Mouse (Mus musculus) liver, embryonic 11.5 days (tissue): Measurements from ENCODE around the gene Elane. TPM values are rescaled to one million over a fixed set of nuclear protein-coding genes. Genes with fewer than 3 reads are reported as not detected.

Source experiments
- ATAC-seq: fragments of 200-750 bp; cut with Nextera tagmentation; replicated peaks from 2 replicates; pipeline ENCODE4 v1.8.0; 2017; ENCODE audit warnings: moderate number of reproducible peaks, mild to moderate bottlenecking, moderate TSS enrichment, moderate library complexity; ENCODE audit not compliant: low FRiP score
- DNase-seq: peaks from one replicate; pipeline ENCODE4 v3.0.0-alpha.2; 2017; ENCODE audit warnings: low spot score
- H3K27ac ChIP-seq: fragments of 300-500 bp; sonication (generic); 2 replicates; pipeline ENCODE4 v1.5.1; 2014; ENCODE audit warnings: mild to moderate bottlenecking, low read depth, low read length, control low read depth
- H3K27me3 ChIP-seq: fragments of 300-500 bp; sonication (generic); replicated peaks from 2 replicates; pipeline ENCODE4 v1.6.1; 2014; ENCODE audit warnings: low read length, mixed read lengths; ENCODE audit not compliant: control insufficient read depth, insufficient read depth
- H3K36me3 ChIP-seq: fragments of 300-500 bp; sonication (generic); 2 replicates; pipeline ENCODE4 v1.6.1; 2014; ENCODE audit warnings: mild to moderate bottlenecking, low read length, moderate library complexity, mixed read lengths; ENCODE audit not compliant: control insufficient read depth, insufficient read depth
- H3K4me1 ChIP-seq: fragments of 300-500 bp; sonication (generic); replicated peaks from 2 replicates; pipeline ENCODE4 v1.6.1; 2014; ENCODE audit warnings: low read length, mixed read lengths; ENCODE audit not compliant: control insufficient read depth, insufficient read depth
- H3K4me2 ChIP-seq: fragments of 300-500 bp; sonication (generic); 2 replicates; pipeline ENCODE4 v1.6.1; 2014; ENCODE audit warnings: mild to moderate bottlenecking, control low read depth, moderate library complexity
- H3K4me3 ChIP-seq: fragments of 300-500 bp; sonication (generic); 2 replicates; pipeline ENCODE4 v1.5.1; 2014; ENCODE audit warnings: low read depth, low read length, control low read depth
- H3K9ac ChIP-seq: fragments of 300-500 bp; sonication (generic); 2 replicates; pipeline ENCODE4 v1.6.1; 2014; ENCODE audit warnings: low read depth, low read length, control low read depth
- H3K9me3 ChIP-seq: fragments of 300-500 bp; sonication (generic); 2 replicates; pipeline ENCODE4 v1.6.1; 2016; ENCODE audit warnings: low read length, inconsistent platforms, mixed read lengths; ENCODE audit not compliant: control insufficient read depth
- WGBS: fragments of 180-500 bp; shearing (Covaris S2); extraction: QIAGEN DNeasy Blood & Tissue Kit; methylation state at CpG from one replicate; pipeline ENCODE4 v1.1.7; 2014; 5-methylcytosine and 5-hydroxymethylcytosine counted together
- polyA plus RNA-seq: library from polyadenylated mRNA; unstranded; fragments of >200 nt; fragmentation: Nextera tagmentation; extraction: Ambion mirVana; gene quantifications from 2 replicates; pipeline ENCODE4 v1.2.1, GENCODE M21; 2014

Gene Elane
- polyA plus RNA-seq, 1 experiment from 2014 or later = 11.1 TPM

DNA sequence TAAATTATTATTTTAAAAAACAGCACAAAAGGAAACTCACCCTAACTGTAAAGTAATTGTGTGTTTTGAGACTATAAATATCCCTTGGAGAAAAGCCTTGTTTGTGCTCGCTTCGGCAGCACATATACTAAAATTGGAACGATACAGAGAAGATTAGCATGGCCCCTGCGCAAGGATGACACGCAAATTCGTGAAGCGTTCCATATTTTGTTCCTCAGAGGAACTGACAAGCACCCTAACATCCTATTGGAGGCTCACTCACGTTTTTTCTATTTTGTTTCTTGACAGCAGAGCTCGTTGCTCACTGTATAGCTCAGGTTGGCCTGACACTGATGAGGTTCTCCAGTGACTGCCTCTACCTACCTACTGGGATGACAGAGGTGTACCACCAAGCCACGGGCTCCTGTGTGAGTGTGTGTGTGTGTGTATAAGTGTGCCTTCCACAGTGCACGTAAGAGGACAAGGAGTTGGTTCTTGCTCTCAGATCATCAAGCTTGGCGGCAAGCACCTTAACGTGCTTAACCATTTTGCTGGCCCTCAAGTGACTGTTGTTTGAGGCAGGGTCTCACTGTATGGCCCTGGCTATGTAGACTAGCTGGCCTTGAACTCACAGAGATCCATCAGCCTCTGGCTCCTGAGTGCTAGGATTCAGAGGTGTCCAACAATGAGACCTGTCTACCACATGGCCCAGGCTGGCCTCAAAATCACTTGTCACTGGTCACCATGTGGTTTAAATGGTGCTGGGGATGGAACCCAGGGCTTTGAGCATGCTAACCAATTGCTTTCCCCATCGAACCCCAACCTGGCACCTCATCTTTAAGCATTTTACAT lies 23.3 kb downstream of the Elane start:
- peak overlapping the region; percentile 4; the same call in 1 of the 2 replicates for H3K9ac ChIP-seq
- H3K4me3 ChIP-seq = peak overlapping the region; percentile 73; the same call in 1 of the 2 replicates
- peaks cover 17% of the 10 kb centered on the region for H3K4me1 ChIP-seq
- peak overlapping the region; percentile 56 for H3K27ac ChIP-seq
- WGBS = 25% methylated on average over 14 of the region's 14 CpGs
- DNase-seq (peak; percentile 68), ATAC-seq (peak; percentile 62)
- H3K27me3 ChIP-seq = no peaks in the 10 kb centered on the region
- no peaks in the 10 kb centered on the region for H3K9me3 ChIP-seq
- peaks cover 24% of the 10 kb centered on the region for H3K36me3 ChIP-seq
- peak overlapping the region; percentile 33 for H3K4me2 ChIP-seq

- Histone ChIP-seq H3K27ac (peak within 1 kb of the TSS; percentile 56), H3K9ac (no peak within 1 kb of the TSS), H3K4me3 (no peak within 1 kb of the TSS), H3K9me3 (no peaks in the 10 kb centered on the region), H3K4me1 (peaks cover 30% of the 10 kb centered on the region), H3K4me2 (no peak within 1 kb of the TSS), H3K36me3 (peaks cover 14% of the 10 kb centered on the region), H3K27me3 (no peaks in the 10 kb centered on the region)
- ATAC-seq = no peak
- no peak for DNase-seq
- WGBS = 95% methylated on average over 4 of the region's 4 CpGs
Measured at GRCm38 (mm10) chr10:79910556-79910955, 24.5 kb downstream of the Elane start, which contains the start of gene Gm26602. Gene Gm26602 (plus strand): TSS chr10:79910856.

DNA sequence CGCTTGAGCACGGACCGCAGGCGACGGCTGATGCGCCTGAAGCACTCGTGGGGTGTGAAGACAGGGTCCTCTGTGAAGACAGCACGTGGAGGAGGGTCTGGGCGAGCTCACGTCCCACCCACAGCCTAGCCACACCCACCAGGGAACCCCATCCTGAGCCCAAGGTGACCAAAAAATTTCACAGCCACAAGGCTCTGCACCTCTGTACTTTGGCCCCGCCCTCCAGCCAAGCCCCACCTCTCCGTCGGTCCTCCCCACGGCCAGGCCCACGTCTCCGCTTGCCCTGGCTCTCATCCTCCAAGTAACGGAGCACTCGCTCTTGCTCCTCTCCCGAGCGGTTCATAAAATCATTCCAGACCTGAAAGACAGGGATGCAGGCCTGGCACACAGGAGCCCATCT lies 26.4 kb downstream of the Elane start:
- H3K27ac ChIP-seq = no peak overlapping the region
- no peak overlapping the region for H3K4me2 ChIP-seq
- H3K9me3 ChIP-seq = no peaks in the 10 kb centered on the region
- H3K27me3 ChIP-seq = peaks cover 1% of the 10 kb centered on the region
- 67% methylated on average over 20 of the region's 20 CpGs for WGBS
- peaks cover 43% of the 10 kb centered on the region for H3K4me1 ChIP-seq
- no peak overlapping the region for H3K9ac ChIP-seq
- ATAC-seq (no peak), DNase-seq (no peak)
- H3K4me3 ChIP-seq = no peak overlapping the region
- peaks cover 3% of the 10 kb centered on the region; the same call in 1 of the 2 replicates for H3K36me3 ChIP-seq

DNA sequence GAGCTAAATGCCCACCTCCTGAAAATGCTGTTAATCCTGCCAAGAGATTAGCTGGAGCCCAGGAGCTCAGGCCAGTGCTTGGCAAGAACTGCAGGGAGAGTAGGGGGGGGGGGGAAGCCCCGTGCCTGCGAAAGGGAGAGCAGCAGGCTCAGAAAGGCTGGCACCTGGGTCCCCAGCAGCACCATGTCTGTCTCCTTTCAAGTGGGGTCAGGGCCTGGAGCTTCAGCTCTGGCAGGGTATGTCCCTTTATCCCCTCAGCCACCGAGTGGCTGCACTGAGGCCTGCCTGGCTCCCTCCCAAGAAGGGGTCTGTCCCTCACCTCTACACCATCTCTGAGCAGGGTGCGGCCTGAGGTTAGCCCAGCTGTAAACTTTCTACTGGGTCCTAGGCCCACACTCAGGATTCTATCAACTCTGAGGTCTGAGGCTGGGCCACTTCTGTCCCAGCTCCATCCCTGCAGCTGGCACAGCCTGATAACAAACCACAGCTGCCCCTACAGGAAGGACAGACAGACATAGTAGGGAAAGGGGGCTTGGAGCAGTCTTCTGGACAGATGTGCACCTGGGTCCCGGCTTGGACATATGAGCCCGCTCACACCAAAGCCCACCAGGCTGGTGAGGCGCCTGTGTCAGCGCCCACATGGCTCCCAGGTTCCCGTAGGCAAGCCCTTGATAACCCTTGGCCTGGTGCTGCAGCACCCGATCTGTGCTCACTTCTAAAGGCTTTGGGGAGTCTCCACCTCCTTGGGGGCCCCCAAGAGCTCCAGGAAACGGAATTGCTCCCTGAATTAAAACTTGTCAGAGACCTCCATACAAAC lies 28.3 kb downstream of the Elane start:
- H3K9ac ChIP-seq = peak overlapping the region; percentile 15
- peak overlapping the region; percentile 72 for H3K27ac ChIP-seq
- peak overlapping the region; percentile 82 for H3K4me3 ChIP-seq

DNA sequence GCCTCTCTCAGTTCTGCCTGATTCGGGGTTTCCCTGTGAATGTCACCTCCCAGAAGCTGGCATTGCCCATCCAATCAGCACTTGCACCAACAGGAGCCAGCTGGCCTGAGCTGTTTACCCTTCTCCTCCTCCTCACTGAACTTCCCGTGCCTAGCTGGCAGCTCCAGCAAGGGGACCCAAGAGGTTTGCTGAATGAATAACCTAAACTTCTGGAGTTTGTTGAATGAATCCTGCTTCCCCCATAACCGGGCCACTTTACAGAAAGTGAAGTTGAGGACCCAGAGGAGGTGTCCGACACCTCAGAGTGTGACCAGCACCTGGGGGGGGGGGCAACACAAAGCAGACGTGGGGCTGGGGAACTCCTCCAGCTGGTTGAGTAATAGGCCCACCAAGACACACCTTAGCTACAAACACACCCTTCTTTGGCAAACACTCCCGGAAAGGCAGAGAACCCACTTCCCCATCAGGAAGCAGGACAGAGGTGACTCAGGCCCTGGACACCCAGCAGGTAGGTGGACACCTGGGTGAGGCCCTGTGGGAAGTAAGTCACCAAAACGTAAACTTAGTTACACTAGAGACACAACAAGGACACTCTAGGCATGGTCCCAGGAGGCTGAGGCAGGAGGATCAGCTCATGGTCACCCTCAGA lies 29.0 kb downstream of the Elane start:
- Histone ChIP-seq H3K36me3 (peaks cover 3% of the 10 kb centered on the region; the same call in 1 of the 2 replicates), H3K27ac (peak overlapping the region; percentile 72), H3K4me2 (peak overlapping the region; percentile 97), H3K9me3 (no peaks in the 10 kb centered on the region), H3K9ac (peak overlapping the region; percentile 15), H3K4me3 (peak overlapping the region; percentile 82), H3K4me1 (peaks cover 56% of the 10 kb centered on the region), H3K27me3 (peaks cover 27% of the 10 kb centered on the region)
- 51% methylated on average over 7 of the region's 7 CpGs for WGBS
- ATAC-seq (no peak), DNase-seq (no peak)

More for the DNA sequence above, 28.3 kb downstream of the Elane start:
- 29% methylated on average over 9 of the region's 11 CpGs for WGBS
- Histone ChIP-seq H3K4me2 (peak overlapping the region; percentile 97), H3K9me3 (no peaks in the 10 kb centered on the region), H3K27me3 (peaks cover 20% of the 10 kb centered on the region), H3K36me3 (peaks cover 3% of the 10 kb centered on the region; the same call in 1 of the 2 replicates), H3K4me1 (peaks cover 53% of the 10 kb centered on the region)
- DNase-seq = no peak
- peak; percentile 77 for ATAC-seq

- peaks cover 3% of the 10 kb centered on the region; the same call in 1 of the 2 replicates for H3K36me3 ChIP-seq
- peak overlapping the region; percentile 90 for H3K9ac ChIP-seq
- ATAC-seq = no peak
- DNase-seq = no peak
- H3K4me1 ChIP-seq = peaks cover 65% of the 10 kb centered on the region
- H3K4me2 ChIP-seq = peak overlapping the region; percentile 97
- H3K4me3 ChIP-seq = peak overlapping the region; percentile 82
- no peaks in the 10 kb centered on the region for H3K9me3 ChIP-seq
- peak overlapping the region; percentile 71 for H3K27ac ChIP-seq
- H3K27me3 ChIP-seq = peaks cover 38% of the 10 kb centered on the region
- 7% methylated on average over 8 of the region's 8 CpGs for WGBS
Measured at GRCm38 (mm10) chr10:79916081-79916480, 30.0 kb downstream of the Elane start.

- Histone ChIP-seq H3K36me3 (0 out of 2 replicates have a peak, but pooled peaks cover 3% of the 10 kb centered on the region), H3K4me1 (peaks cover 72% of the 10 kb centered on the region), H3K4me3 (peak within 1 kb of the TSS; percentile 82), H3K4me2 (peak within 1 kb of the TSS; percentile 97), H3K27me3 (peaks cover 46% of the 10 kb centered on the region), H3K9me3 (no peaks in the 10 kb centered on the region), H3K9ac (peak within 1 kb of the TSS; percentile 90), H3K27ac (peak within 1 kb of the TSS; percentile 71)
- peak; percentile 84 for DNase-seq
- ATAC-seq = peak; percentile 80
- 3% methylated on average over 42 of the region's 42 CpGs for WGBS
Measured at GRCm38 (mm10) chr10:79916808-79917531, 30.9 kb downstream of the Elane start, which contains the start of gene Kiss1r. Gene Kiss1r (plus strand): TSS chr10:79916971.
